Mouse (Mus musculus) cerebellum, adult 2 months (tissue): ENCODE measurements at regions not wholly inside any gene's neighbourhood (a gene's known extent, or its start where the extent isn't known, plus 50 kb on each side); places are given as distances from the start of the nearest gene placed in this dataset.

Source experiments
- CTCF ChIP-seq: fragments of 200-500 bp; IDR thresholded peaks from 2 replicates; pipeline ENCODE4 v1.5.1; 2011; ENCODE audit warnings: low read depth, mild to moderate bottlenecking, control low read depth, low read length, moderate library complexity, borderline replicate concordance; ENCODE audit not compliant: insufficient read depth
- POLR2A ChIP-seq: fragments of 200-500 bp; IDR thresholded peaks from 2 replicates; pipeline ENCODE4 v1.6.1; 2011; ENCODE audit warnings: low read length, control low read depth, borderline replicate concordance; ENCODE audit not compliant: insufficient read depth

- TF ChIP-seq CTCF, result no peak
- no peak for TF ChIP-seq POLR2A
Measured at GRCm38 (mm10) chr8:89685696-89686095, 641.7 kb upstream of the Sall1 start.
